Mouse (Mus musculus): Measurements from ENCODE around the gene Ppfia4.

Gene Ppfia4

DNA sequence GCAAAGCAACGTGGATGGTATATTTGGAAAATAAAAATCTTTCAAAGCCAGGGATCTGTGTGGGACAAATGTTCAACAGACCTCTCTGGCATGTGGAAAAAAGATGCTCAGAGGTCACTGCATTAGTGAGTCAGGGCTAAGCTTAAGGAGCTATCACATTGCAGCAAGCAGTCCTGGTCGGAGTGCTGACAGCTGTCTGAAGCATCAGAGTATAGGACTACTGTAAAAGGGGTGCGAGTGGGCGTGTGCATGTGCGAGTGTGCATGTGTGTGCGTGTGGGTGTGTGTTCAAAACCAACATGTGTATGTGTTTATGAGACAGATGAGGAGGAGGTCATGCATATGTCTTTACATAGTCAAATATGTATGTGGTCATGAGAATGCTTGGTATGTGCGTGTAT is 6.4 kb upstream of the Ppfia4 start:
- no peak for DNase-seq (ENCODE audit: low spot score)

DNA sequence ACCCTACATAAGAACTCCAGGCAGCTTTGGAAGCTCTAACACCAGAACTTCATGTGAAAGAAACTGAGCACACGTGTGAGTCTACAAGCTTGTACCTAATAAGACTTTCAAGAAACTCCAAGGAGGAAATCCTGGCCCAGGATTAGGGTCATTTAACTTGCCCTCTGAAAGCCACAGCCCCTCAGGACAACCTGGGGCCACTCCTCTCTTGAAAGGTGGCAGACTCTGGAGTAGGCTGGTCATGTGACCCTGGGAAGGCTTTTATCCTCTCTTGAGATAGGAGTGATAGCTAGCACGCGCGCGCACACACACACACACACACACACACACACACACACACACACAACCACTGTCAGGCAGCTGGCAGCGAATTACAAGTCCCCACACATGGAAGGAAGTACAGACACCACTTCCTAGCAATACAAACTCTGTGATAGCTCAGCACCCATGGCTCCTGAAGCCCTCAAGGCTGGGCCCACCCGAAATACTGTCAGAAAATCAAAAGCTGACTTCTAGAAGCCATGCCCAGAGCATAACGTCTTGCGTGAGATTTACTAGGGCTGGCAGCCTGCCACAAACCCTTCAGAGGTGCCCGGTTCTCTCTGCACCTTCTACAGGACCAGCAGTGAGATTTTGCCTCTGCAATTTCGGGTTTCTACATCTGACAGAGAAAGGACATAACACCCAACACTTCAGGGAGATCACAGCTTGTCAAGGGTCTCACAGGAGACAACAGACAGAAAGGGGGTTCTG is 4.4 kb upstream of the Ppfia4 start:
- no peak for DNase-seq (ENCODE audit: low spot score)

DNA sequence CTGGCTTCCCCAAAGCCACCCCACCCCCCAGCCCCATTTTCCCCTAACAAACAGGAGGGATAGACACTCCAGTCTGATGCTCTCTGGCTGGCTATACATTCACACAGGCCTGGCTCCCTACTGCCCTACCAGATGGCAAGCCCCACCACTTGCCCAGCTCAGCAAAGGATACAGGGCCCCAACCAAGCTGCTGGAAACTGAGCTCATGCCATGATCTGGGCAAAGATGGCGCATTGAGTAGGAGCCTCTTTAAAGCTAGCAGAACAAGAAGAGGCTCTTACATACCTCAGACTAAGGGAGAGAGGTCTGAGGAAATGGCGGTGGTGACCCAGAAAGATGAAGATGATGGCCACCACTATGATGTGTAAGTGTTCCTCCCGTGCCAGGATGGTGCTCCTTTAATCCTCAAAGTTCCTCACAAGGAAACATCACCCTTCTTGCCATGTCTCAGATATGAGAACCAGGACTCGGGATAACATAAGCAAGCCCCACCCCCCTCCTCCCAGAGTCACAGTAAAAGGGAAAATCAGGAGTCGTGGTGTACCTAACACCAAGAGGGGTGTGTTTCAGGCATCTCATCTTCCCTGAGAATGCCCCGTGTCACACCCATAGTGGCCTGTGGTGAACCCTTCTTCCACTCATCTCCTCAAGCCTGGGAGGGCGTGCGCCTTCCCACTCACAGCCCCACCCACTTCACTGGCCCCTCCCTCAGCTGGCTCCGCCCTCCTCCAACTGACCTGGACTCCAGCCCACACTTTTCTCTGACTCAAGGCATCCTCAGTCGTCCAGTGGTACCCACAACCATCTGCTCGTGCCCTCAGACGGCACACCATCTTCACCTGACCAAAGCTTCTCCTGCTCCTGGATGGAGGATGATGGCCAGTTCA is 3.4 kb upstream of the Ppfia4 start:
- DNase-seq (ENCODE audit: low spot score) = no peak

DNA sequence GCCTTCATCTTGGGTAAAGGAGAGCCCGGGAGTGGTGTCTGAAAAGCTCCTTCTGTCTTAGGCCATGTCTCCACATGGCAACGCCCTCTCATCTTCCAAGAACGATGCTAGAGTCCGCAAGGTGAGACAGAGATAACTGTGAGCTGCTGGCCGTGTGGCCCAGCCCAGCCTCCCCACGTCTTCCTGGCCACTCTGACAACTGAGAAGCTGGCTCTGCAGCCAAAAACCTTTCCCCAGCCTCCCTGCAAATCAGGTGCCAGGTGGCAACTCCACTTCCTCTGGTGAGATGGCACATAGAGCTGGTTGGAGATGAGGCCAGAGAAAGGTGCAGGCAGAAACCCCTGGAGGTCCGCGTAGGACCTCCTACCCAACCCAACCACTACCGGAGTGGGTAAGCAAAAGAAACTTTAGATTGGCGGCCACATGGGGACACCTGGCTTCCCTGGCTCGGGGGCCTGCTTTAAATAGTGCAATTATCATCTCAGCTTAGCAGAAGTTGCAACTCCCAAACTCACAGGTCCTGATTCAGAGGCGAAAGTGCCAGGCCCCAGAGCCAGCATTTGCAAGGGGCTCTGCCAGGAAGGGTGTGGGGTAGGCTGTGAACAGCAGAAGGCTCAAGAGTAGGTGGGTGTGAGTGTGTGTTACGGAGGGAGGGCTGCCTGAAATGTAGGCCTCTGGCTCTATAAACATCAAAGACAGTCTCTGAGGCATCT is 2.6 kb upstream of the Ppfia4 start:
- no peak for DNase-seq (ENCODE audit: low spot score)

DNA sequence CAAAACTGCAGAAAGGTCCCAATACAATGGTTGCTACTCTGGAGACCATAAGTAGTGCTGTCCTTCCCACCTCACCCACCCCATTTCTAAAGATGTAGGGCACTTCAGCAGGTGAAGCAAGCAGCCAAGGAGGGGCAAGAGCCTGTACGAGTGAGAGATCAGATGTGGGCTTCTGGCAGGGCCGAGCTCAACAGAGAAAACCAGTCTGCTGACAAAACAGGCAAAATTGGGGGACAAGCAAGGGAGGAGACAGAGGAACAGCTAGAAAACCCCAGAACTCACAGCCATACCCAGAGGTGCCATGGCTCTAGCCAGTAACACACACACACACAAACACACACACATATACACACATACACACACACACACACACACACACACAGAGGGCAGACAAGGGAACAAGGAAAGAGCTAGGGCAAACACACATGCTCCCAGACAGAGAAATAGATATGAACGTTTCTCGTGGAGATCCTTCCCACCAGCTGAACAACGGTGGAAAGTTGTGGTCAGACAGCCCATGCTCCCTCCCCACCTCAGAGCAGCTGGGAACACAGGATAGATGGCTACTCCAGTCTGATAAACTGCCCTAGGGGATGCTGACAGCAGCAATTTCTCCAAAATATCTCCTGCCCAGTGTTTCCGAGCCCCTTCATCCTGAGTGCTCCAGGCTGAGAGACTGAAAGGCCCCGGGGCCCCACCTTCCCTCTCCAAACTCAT is 1.5 kb upstream of the Ppfia4 start:
- DNase-seq (ENCODE audit: low spot score) = no peak

DNA sequence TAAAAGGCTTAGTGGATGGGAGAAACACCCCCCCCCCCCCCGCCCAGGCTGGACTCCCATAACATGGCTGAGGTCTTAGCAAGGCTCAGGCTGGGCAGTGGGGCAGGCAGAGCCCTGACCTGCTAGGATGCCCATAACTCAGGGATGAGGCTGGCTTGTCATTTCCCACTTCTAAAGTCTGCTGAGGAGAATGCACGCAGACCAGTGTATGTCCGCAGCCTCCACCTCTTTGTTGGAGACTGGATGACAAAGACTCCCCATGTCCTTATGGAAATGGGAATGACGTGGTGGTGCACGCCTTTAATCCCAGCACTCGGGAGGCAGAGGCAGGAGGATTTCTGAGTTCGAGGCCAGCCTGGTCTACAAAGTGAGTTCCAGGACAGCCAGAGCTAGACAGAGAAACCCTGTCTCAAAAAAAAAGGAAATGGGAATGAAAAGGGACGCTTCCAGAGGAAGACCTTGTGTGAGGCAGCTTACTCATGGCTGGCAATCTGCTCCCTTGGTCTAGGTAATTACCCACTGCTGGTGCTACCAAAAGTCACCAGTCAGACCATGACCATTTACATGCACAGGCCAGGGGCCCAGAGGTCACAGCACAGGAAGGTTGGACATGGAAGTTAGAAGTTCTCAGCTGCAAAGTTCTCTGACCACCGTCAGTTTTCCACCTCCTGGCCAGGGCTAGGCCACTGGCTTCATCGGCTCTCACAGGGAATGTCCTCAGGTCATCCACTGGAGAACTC is 813 bp upstream of the Ppfia4 start:
- no peak for DNase-seq (ENCODE audit: low spot score)

DNA sequence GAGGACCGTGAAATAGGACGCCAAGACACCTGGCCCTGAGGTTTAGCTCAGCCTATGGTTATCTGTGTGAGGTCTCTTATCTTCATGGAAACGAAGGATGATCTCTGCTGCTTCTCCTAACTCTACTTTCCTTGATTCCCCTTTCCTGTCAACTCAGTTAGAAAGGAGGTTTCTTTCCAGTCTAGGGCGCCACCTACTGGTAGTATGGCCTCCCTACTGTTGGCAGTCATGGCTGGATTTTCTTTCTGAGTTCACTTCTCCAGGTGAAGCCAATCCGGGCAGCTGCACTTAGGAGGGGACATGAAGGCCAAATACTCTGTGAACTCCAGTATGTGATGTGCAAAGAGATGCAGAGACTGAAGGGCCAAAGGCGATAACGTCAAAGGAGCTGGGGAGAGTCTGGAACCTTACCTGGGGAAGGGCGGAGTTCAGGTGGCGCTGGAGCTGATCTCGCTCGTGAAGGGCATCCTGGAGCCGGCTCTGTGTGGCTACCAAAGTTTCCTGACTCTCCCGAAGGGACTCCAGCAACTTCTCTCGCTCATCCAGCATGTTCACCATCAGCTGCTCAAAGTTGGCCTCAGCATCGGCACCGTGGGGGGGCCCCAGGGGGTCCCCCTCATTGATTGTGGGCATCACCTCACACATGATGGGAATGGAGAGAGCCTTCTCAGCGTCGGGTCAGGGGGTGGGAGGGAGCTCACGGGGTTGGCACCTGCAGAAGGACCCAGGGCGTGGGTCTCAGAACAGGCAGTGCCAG is 671 bp downstream of the Ppfia4 start:
- DNase-seq (ENCODE audit: low spot score) = peak; percentile 57

DNA sequence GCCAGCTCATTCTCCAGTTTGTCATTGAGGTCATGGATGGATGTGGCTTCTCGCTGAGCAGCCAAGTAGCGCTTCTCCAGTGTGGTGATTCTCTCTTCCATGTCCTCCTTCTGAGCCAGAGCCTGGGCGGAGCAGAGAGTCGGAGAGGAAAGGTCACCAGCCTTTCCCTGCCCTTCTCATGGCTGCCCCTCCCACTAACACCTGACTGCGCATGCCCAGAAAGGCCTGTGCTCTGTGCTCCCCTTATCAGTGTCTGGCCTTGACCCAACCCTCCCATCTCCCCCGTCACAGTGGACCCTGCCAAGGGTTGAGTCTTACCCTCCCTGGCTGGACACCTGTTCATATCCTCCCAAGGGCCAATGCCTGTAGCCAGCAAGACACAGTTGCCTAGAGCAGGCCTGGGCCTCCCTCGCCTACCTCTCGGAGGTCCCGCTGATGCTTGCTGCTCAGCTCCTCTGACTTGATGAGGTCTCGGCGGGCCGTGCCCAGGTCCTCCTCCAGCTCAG is 5.8 kb downstream of the Ppfia4 start:
- DNase-seq (ENCODE audit: low spot score) = no peak

DNA sequence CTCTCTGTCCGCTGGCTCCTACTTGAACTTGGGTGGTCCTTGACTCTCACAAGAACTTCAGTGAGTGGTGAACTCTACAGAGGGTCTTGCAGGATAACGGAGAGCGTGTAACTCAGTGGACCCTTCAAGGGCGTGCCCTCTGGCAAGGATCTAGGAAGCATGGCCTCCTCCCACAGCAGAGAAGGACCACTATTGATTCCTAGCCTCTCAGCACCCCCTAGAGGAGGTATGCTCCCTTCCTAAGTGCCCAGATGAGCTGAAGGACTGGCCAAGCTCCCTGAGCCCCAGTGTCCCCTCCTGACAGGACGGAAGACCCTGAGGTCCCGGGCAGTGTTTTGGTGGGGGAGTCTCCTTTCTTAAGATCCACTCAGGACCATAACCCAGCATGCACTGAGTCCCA is 10.1 kb downstream of the Ppfia4 start:
- DNase-seq (ENCODE audit: low spot score) = no peak

DNA sequence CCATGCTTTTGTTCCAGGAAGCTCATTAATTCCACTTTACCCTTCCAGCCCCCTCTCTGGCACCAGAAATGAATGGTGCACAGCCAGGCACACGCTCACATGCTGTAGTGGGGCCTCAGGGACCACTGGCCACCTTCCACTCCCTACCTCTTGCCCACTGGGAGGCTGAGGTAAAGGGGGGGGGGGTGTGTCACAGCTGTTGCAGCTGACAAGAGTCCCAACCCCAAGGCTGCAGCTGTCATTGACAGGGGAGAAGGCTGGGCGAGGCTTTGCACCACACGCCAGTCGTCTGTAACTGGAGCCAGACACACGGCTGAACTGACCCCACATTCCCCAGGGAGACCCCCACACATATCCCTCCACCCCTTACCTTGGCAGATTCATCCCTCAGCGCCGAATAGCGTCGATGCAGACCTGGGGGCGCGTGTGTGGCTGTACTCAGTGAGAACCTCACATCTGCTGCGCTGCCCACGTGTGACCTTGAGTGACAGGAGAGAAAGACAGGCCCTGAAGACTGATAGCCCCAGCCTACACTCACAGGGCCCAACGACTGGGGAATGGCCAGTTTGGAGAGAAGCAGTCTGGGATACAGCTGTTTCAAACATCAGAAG is 11.9 kb downstream of the Ppfia4 start:
- DNase-seq (ENCODE audit: low spot score) = no peak

DNA sequence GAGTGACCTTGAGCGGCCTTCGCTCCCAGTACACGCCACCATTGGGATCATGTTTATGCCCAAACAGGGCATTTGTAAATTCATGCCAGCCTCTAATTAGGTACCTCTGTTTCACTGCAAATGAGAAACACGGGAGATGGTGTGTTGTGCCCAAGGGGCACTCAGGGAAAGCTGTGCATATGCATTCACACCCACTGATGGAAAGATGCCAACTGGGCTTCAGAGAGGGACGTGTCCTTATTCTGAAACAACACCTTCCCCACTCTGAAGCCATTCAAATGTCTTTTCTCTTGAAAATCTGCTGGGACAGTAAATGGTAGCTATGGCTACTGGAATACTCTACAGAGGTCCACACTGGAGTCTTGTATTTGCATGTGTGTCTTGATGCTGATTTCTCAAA is 14.5 kb downstream of the Ppfia4 start:
- no peak for DNase-seq (ENCODE audit: low spot score)

DNA sequence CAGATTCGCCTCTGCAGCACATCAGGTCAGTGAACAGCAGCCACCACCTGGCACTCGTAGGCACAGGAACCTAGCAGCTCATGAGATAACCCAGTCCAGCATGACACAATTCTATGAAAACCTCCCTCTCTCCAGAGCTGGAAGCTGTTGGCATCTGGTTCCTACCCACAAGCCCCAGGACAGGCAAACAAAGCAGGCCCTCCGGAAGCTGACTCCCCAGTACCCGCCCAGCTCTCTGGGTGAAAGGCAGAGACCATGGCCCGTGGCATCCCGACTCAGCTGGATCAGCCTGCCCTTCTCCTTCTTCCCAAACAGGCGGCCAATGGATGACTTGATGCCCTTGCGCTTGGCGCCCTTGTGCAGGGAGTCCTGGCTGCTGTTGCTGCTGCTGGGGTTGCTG is 16.4 kb downstream of the Ppfia4 start:
- DNase-seq (ENCODE audit: low spot score) = no peak

DNA sequence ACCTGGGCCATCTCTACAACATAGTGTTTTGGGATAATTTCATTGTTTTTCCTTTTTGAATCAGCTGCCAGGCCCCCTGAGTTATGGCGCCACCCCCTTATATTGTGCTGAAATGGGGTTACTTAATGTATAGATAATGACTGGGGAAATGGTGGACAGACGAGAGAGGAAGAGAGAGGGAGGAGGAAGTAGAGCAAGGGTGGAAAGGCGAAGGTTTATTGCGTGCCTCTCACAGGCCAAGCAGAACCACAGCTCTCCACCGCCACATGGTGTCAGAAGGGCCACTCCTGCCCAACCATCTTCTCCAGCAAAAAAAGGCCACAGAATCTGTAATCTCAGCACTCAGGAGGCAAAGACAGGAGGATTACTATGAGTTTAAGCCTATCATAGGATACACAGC is 17.5 kb downstream of the Ppfia4 start:
- no peak for DNase-seq (ENCODE audit: low spot score)

DNA sequence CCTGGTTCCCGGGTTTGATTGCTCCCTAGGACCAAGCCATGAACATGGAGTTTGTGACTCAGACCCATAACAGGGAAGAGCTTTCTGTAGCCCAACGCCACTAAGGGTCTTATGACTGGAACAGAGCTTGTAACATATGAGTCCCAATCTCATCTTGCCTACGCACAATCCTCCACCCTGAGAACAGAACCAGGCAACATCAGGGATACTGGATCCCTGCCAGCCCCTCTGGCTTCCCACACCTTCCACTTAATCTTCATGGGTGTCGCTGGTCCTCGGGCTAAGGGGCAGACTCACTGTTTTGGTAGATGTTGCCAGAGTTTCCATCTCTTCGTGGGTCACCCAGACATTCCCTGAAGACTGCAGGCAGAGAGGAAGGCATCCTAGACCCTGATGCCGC is 21.0 kb downstream of the Ppfia4 start:
- no peak for DNase-seq (ENCODE audit: low spot score)

DNA sequence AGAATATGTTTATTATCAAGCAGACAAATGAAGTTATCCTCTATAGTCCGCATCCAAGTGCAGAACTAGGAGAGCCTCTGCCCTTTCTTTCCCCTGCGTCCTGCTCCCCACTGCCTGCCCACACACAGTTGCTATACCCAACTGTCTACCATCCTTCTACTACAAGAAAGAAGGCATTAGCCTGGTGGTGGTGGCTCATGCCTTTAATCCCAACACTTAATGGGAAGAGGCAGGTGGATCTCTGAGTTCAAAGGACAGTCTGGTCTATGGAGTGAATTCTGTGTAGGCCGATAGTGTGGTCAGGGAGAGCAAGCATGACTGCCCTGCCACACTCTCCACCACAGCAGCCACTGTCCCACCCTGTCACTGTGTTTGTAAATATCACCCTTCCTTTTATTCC is 22.0 kb downstream of the Ppfia4 start:
- no peak for DNase-seq (ENCODE audit: low spot score)

DNA sequence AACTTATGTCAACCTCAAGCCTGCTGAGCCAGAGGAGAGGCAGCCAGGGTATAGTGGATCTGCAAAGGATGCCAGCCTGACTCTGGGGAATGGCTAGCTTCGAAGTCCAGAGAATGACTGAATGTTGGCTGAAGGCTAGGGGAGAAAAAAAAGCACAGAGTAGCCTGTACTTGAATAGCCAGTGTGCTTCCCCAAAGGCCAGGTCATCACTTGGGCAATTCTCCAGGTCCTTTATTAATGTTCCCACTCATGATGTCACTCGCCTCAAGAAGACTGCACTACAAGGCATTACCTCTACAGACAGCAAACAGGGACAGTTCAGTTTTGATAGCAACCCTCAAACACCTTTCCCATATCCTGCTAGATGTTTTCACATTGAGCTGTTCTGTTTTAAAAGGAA is 22.4 kb downstream of the Ppfia4 start:
- no peak for DNase-seq (ENCODE audit: low spot score)

DNA sequence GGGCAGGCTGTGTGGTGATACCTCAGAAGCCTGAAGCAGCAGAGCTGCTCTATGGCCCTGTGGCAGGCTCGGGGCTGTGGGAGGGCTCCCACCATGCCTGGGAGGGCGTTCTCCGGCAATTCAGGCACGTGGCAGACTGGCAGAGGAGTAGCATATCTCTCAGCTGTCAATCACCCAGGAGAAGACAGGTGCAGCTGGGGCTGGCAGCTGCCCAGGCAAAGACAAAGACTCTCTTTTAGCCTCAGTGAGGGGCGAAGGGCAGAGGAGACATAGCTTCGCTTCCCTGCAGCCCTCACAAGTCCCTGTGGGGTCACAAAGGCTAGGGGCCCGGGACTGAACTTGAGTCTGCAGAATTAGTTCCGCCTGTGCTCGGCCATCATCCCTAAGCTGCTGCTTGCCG is 25.3 kb downstream of the Ppfia4 start:
- no peak for DNase-seq (ENCODE audit: low spot score)

DNA sequence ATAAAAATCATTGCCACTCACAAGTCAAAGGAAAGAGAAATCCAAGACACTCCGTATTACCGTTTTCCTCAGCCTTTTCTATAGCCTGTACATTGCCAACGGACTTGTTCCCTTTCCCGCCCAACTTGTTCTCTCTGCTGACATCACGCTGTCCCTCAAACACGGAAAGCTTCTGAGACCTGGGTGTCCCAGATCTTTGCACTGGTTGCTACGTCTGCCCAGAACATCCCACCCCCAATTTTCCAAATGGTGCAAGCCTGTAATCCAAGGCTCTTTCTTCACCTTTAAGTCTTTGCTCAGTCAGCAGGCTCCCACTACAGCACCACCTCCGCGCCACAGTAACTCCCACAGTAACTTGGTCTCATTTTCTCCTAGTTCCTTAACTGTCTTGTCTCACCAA is 27.8 kb downstream of the Ppfia4 start:
- no peak for DNase-seq (ENCODE audit: low spot score)

DNA sequence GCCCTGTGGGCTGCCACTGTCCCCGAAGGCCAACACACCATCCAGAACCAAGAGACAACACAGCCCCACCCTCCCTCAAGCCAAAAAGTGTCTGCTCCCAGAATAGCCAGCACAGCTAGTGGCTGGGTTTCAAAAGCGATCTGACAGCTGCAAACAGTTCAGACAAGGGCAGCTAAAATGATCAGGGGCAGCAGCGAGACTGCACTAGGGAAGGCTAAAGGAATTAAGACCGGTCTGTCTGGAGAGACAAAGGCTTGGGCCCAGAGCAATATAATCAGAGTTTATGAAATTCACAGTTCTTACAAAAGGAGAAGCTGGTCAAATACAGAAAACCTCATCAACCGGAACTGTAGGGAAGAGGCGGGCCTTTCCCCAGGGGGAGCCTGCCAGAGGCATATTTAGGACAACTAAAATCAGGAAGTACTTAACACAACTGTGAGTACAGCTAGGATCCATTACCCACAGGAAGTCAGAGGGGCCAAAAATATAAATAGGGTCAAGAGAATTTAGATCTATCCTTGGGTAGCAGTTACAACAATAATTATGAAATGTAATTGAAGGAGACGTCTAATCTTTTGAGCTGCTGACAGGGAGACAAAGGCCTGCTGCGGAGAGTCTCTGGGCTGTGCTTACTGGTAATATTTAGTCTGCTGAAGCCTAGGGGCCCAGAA is 30.0 kb downstream of the Ppfia4 start:
- no peak for DNase-seq (ENCODE audit: low spot score)

Measured in spleen, adult 12 weeks (tissue).